ENCODE assay signal across 28 mouse cellular contexts in the genomic region with DNA sequence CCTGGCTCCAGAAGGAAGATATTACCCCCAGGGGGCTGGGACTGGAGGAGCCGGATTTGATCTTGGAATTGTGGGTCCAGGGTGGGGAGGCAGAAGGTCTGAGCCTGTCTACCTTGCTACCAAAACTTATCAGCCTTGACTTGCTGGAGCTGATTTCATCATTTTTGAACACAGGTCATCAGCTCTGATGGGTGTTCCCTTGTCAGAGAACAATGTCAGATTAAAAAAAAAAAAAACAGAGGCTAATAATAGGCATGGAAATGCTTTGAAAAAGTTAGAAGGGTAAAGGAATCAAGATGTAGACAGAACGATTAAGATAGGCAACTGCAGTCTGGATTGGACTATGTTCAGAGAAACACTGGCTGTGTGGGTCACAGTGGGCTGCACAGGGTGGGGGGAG. TPM values are rescaled to one million over a fixed set of nuclear protein-coding genes. Genes with fewer than 3 reads are reported as not detected.
A peak's percentile ranks its signal among the peaks of the same experiment; 100 is the strongest.
DNase-seq lines count a peak whose midpoint lies in the region; ATAC-seq and TF ChIP-seq lines count a peak whose summit lies in the region.
"Had no signal": no experiment of that assay in that cellular context is flagged by ENCODE, and none has a peak within 500 bp of the region (broad histone marks: within the 10 kb centered on the region; RNA-seq: fewer than 3 reads in every experiment).

No protein-coding gene starts in this region.

- no peak overlapping the region for H3K4me3 ChIP-seq in forebrain, embryonic 11.5 days (ENCODE audit: low read depth, low read length)
- no peak overlapping the region for H3K4me3 ChIP-seq in forebrain, postnatal 0 days (ENCODE audit: low read depth, low read length)
- no peak overlapping the region for H3K4me3 ChIP-seq in kidney, embryonic 15.5 days (replicated peaks)
- no peak overlapping the region for H3K4me3 ChIP-seq in kidney, embryonic 14.5 days (ENCODE audit: low read length)
- H3K4me3 ChIP-seq in lung, postnatal 0 days (ENCODE audit: low read depth, low read length), result no peak overlapping the region
- H3K4me3 ChIP-seq in stomach, embryonic 15.5 days (replicated peaks), result no peak overlapping the region
- H3K4me3 ChIP-seq: hindbrain, embryonic 13.5 days; left cerebral cortex, adult 2 months had no signal

- no peak overlapping the region for H3K9ac ChIP-seq in forebrain, embryonic 11.5 days (ENCODE audit: low read length)
- H3K9ac ChIP-seq in forebrain, postnatal 0 days, result no peak overlapping the region
- no peak overlapping the region for H3K9ac ChIP-seq in kidney, embryonic 15.5 days
- H3K9ac ChIP-seq in kidney, embryonic 14.5 days (ENCODE audit: low read depth, low read length), result no peak overlapping the region
- no peak overlapping the region for H3K9ac ChIP-seq in lung, postnatal 0 days (replicated peaks; ENCODE audit: low read depth)
- no peak overlapping the region for H3K9ac ChIP-seq in stomach, embryonic 15.5 days
- H3K9ac ChIP-seq: hindbrain, embryonic 13.5 days had no signal

- H3K27me3 ChIP-seq in forebrain, embryonic 11.5 days (ENCODE audit: control insufficient read depth, insufficient read depth, low read length), result no peaks in the 10 kb centered on the region
- no peaks in the 10 kb centered on the region for H3K27me3 ChIP-seq in forebrain, postnatal 0 days (ENCODE audit: insufficient read depth, low read length)
- no peaks in the 10 kb centered on the region for H3K27me3 ChIP-seq in kidney, embryonic 15.5 days
- H3K27me3 ChIP-seq in kidney, embryonic 14.5 days (ENCODE audit: control insufficient read depth, insufficient read depth, low read length), result no peaks in the 10 kb centered on the region
- H3K27me3 ChIP-seq in lung, postnatal 0 days (replicated peaks; ENCODE audit: insufficient read depth, low read length), result no peaks in the 10 kb centered on the region
- no peaks in the 10 kb centered on the region for H3K27me3 ChIP-seq in stomach, embryonic 15.5 days (replicated peaks)

- no peaks in the 10 kb centered on the region for H3K36me3 ChIP-seq in forebrain, embryonic 11.5 days (ENCODE audit: control insufficient read depth, insufficient read depth, low read length)
- no peaks in the 10 kb centered on the region for H3K36me3 ChIP-seq in forebrain, postnatal 0 days (ENCODE audit: insufficient read depth)
- no peaks in the 10 kb centered on the region for H3K36me3 ChIP-seq in kidney, embryonic 15.5 days
- no peaks in the 10 kb centered on the region for H3K36me3 ChIP-seq in kidney, embryonic 14.5 days (ENCODE audit: control insufficient read depth, insufficient read depth, low read length)
- H3K36me3 ChIP-seq in lung, postnatal 0 days (ENCODE audit: insufficient read depth, low read length), result no peaks in the 10 kb centered on the region
- no peaks in the 10 kb centered on the region for H3K36me3 ChIP-seq in stomach, embryonic 15.5 days
- H3K36me3 ChIP-seq: hindbrain, embryonic 13.5 days had no signal

- H3K9me3 ChIP-seq in forebrain, embryonic 11.5 days (ENCODE audit: control insufficient read depth, low read length), result no peaks in the 10 kb centered on the region
- no peaks in the 10 kb centered on the region for H3K9me3 ChIP-seq in forebrain, postnatal 0 days (ENCODE audit: low read length)
- H3K9me3 ChIP-seq in kidney, embryonic 15.5 days (replicated peaks), result no peaks in the 10 kb centered on the region
- H3K9me3 ChIP-seq in kidney, embryonic 14.5 days (ENCODE audit: control insufficient read depth, low read length), result no peaks in the 10 kb centered on the region
- no peaks in the 10 kb centered on the region for H3K9me3 ChIP-seq in lung, postnatal 0 days (ENCODE audit: low read length)
- H3K9me3 ChIP-seq in stomach, embryonic 15.5 days, result no peaks in the 10 kb centered on the region
- H3K9me3 ChIP-seq: hindbrain, embryonic 13.5 days had no signal

- no peak for ATAC-seq in forebrain, embryonic 11.5 days (replicated peaks; ENCODE audit: low FRiP score)
- no peak for ATAC-seq in forebrain, postnatal 0 days
- no peak for ATAC-seq in kidney, embryonic 15.5 days (replicated peaks; ENCODE audit: low FRiP score)
- ATAC-seq in kidney, embryonic 14.5 days (ENCODE audit: low FRiP score, low TSS enrichment), result no peak
- no peak for ATAC-seq in lung, postnatal 0 days
- ATAC-seq in stomach, embryonic 15.5 days (ENCODE audit: insufficient read depth, low FRiP score, low read depth), result no peak
- ATAC-seq: forebrain, embryonic 16.5 days had no signal

- no peaks in the 10 kb centered on the region for H3K4me1 ChIP-seq in forebrain, embryonic 11.5 days (replicated peaks; ENCODE audit: control insufficient read depth, insufficient read depth, low read length)
- H3K4me1 ChIP-seq in forebrain, postnatal 0 days (ENCODE audit: insufficient read depth), result no peaks in the 10 kb centered on the region
- peaks cover 14% of the 10 kb centered on the region; the same call in 1 of the 2 replicates for H3K4me1 ChIP-seq in kidney, embryonic 15.5 days
- peaks cover 6% of the 10 kb centered on the region; the same call in 1 of the 2 replicates for H3K4me1 ChIP-seq in kidney, embryonic 14.5 days (ENCODE audit: control insufficient read depth, insufficient read depth, low read length)
- H3K4me1 ChIP-seq in lung, postnatal 0 days (ENCODE audit: insufficient read depth, low read depth, low read length), result peaks cover 20% of the 10 kb centered on the region; the same call in 1 of the 2 replicates
- peaks cover 12% of the 10 kb centered on the region for H3K4me1 ChIP-seq in stomach, embryonic 15.5 days
- H3K4me1 ChIP-seq: hindbrain, embryonic 13.5 days had no signal

- no peak overlapping the region for H3K27ac ChIP-seq in forebrain, embryonic 11.5 days (ENCODE audit: low read depth, low read length)
- H3K27ac ChIP-seq in forebrain, postnatal 0 days (ENCODE audit: low read depth, low read length), result no peak overlapping the region
- H3K27ac ChIP-seq in kidney, embryonic 15.5 days, result 0 out of 2 replicates have a peak overlapping the region, but pooled peaks have one; percentile 32
- no peak overlapping the region for H3K27ac ChIP-seq in kidney, embryonic 14.5 days (ENCODE audit: low read depth, low read length)
- H3K27ac ChIP-seq in lung, postnatal 0 days (ENCODE audit: low read length), result peak overlapping the region; percentile 75
- H3K27ac ChIP-seq in stomach, embryonic 15.5 days, result peak overlapping the region; percentile 75
- H3K27ac ChIP-seq: hindbrain, embryonic 13.5 days; kidney, postnatal 0 days; left cerebral cortex, adult 2 months; macrophage had no signal

- DNase-seq in forebrain, embryonic 11.5 days (ENCODE audit: low spot score), result peak; percentile 41
- no peak for DNase-seq in forebrain, postnatal 0 days
- peak; percentile 36 for DNase-seq in lung, postnatal 0 days (ENCODE audit: low spot score)
- no peak for DNase-seq in lung, adult 18-20 months
- DNase-seq in spleen, postnatal 10 days (ENCODE audit: low spot score in 2 of 2), result no peak
- DNase-seq: adrenal gland, postnatal 14 days; cerebellum, adult 8-10 months; cerebellum, postnatal 36 days; gastrocnemius, postnatal 36 days; heart, postnatal 10 days; kidney, adult 11 months; layer of hippocampus, adult 9-11 months; thymus, adult 18-20 months; thymus, postnatal 36 days had no signal

- no peak overlapping the region for H3K4me2 ChIP-seq in forebrain, embryonic 11.5 days (ENCODE audit: low read depth, low read length, severe bottlenecking)
- no peak overlapping the region for H3K4me2 ChIP-seq in forebrain, postnatal 0 days (ENCODE audit: low read depth)
- no peak overlapping the region for H3K4me2 ChIP-seq in kidney, embryonic 15.5 days
- no peak overlapping the region for H3K4me2 ChIP-seq in kidney, embryonic 14.5 days (replicated peaks; ENCODE audit: low read depth, low read length)
- H3K4me2 ChIP-seq in lung, postnatal 0 days (replicated peaks; ENCODE audit: low read depth, low read length), result no peak overlapping the region
- no peak overlapping the region for H3K4me2 ChIP-seq in stomach, embryonic 15.5 days
- H3K4me2 ChIP-seq: hindbrain, embryonic 13.5 days had no signal

- TF ChIP-seq CTCF in forebrain, postnatal 0 days (IDR thresholded peaks at IDR 0.05; ENCODE audit: low read depth), result no peak
- TF ChIP-seq CTCF in lung, postnatal 0 days (IDR thresholded peaks at IDR 0.05), result no peak

- no peak for TF ChIP-seq EP300 in lung, postnatal 0 days (IDR thresholded peaks at IDR 0.05)

- whole genome bisulfite sequencing in forebrain, embryonic 11.5 days, result 81% methylated on average over 2 of the region's 2 CpGs
- WGBS in forebrain, postnatal 0 days, result 65% methylated on average over 2 of the region's 2 CpGs
- WGBS in kidney, embryonic 15.5 days, result 68% methylated on average over 2 of the region's 2 CpGs
- WGBS in kidney, embryonic 14.5 days, result 76% methylated on average over 2 of the region's 2 CpGs
- WGBS in lung, postnatal 0 days, result 47% methylated on average over 2 of the region's 2 CpGs
- WGBS in stomach, embryonic 15.5 days, result 59% methylated on average over 2 of the region's 2 CpGs

RNA-seq across cellular contexts. Expression of a gene that starts 11.1 kb away (rescaled TPM):
- polyA plus RNA-seq in forebrain, embryonic 11.5 days (2014; fragmentation: Nextera tagmentation; extraction: Ambion mirVana), result not detected in 2 replicates
- 0.46 TPM in 1 of 2 replicates, not detected in the other for total RNA-seq in forebrain, postnatal 0 days (2014; rRNA removed)
- polyA plus RNA-seq in forebrain, postnatal 0 days (2015; fragmentation: Nextera tagmentation; extraction: Ambion mirVana), result 0.16 and 0.20 TPM in 2 replicates
- polyA plus RNA-seq in kidney, embryonic 15.5 days (2015; fragmentation: Nextera tagmentation; extraction: Ambion mirVana), result not detected in 2 replicates
- not detected in 2 replicates for polyA plus RNA-seq in kidney, embryonic 14.5 days (2014; fragmentation: Nextera tagmentation; extraction: Ambion mirVana)
- 0.21 and 0.27 TPM in 2 replicates for polyA plus RNA-seq in lung, postnatal 0 days (2015; fragmentation: Nextera tagmentation; extraction: Ambion mirVana)
- polyA plus RNA-seq in stomach, embryonic 15.5 days (2015; fragmentation: Nextera tagmentation; extraction: Ambion mirVana), result not detected in 2 replicates
- total RNA-seq: left cerebral cortex, adult 2 months; left cerebral cortex, postnatal 36 days; monocyte, adult 5-6 weeks; neutrophil, adult 5-6 weeks had no signal
- polyA plus RNA-seq: forebrain, embryonic 16.5 days; large intestine, adult 2 months; limb, embryonic 14.5 days; macrophage had no signal

RNA-seq across cellular contexts. Expression of a gene that starts 49.4 kb away (rescaled TPM):
- polyA plus RNA-seq in forebrain, embryonic 11.5 days (2014; fragmentation: Nextera tagmentation; extraction: Ambion mirVana), result not detected in 2 replicates
- 0.08 and 0.14 TPM in 2 replicates for total RNA-seq in forebrain, postnatal 0 days (2014; rRNA removed)
- polyA plus RNA-seq in forebrain, postnatal 0 days (2015; fragmentation: Nextera tagmentation; extraction: Ambion mirVana), result 0.22 and 0.31 TPM in 2 replicates
- 0.04 and 0.05 TPM in 2 replicates for polyA plus RNA-seq in kidney, embryonic 15.5 days (2015; fragmentation: Nextera tagmentation; extraction: Ambion mirVana)
- 0.05 TPM in 1 of 2 replicates, not detected in the other for polyA plus RNA-seq in kidney, embryonic 14.5 days (2014; fragmentation: Nextera tagmentation; extraction: Ambion mirVana)
- 0.05 and 0.18 TPM in 2 replicates for polyA plus RNA-seq in lung, postnatal 0 days (2015; fragmentation: Nextera tagmentation; extraction: Ambion mirVana)
- 0.05 and 0.08 TPM in 2 replicates for polyA plus RNA-seq in stomach, embryonic 15.5 days (2015; fragmentation: Nextera tagmentation; extraction: Ambion mirVana)
- total RNA-seq: adrenal gland, postnatal 14 days; heart, adult 8-10 months; monocyte, adult 5-6 weeks; neutrophil, adult 5-6 weeks had no signal
- polyA plus RNA-seq: forebrain, embryonic 16.5 days; macrophage had no signal

Comparison
In these comparisons a context has a peak if more than half of its experiments do, and no peak if none do; other contexts are left out.
1. DNase-seq: peak in forebrain, embryonic 11.5 days (single experiment) and lung, postnatal 0 days (single experiment); none in forebrain, postnatal 0 days (single experiment), lung, adult 18-20 months (0 of 2) and spleen, postnatal 10 days (0 of 2).
2. H3K27ac ChIP-seq: peak in kidney, embryonic 15.5 days (single experiment), lung, postnatal 0 days (single experiment) and stomach, embryonic 15.5 days (single experiment); none in forebrain, embryonic 11.5 days (single experiment), forebrain, postnatal 0 days (single experiment) and kidney, embryonic 14.5 days (single experiment).